Mouse (Mus musculus) CH12.LX (cell line): ENCODE measurements at regions not wholly inside any gene's neighbourhood (a gene's known extent, or its start where the extent isn't known, plus 50 kb on each side); places are given as distances from the start of the nearest gene placed in this dataset.

Experiments
- CTCF ChIP-seq, 2 experiments: IDR thresholded peaks in 1 of 2; conservative IDR thresholded peaks in 1 of 2; 2 replicates each; pipeline ENCODE4 v1.5.1; 2011 to 2012; ENCODE audit warnings: low read depth in 2 of 2, low read length in 2 of 2, improper control_type of control experiment in 1 of 2, inconsistent platforms in 1 of 2, mild to moderate bottlenecking in 1 of 2, moderate library complexity in 1 of 2
- E2F4 ChIP-seq: IDR thresholded peaks from 2 replicates; pipeline ENCODE4 v1.6.1; 2011; ENCODE audit warnings: low read depth, low read length, improper control_type of control experiment; ENCODE audit not compliant: insufficient replicate concordance
- EP300 ChIP-seq: IDR thresholded peaks from 2 replicates; pipeline ENCODE4 v1.6.1; 2011; ENCODE audit warnings: low read length, improper control_type of control experiment
- HCFC1 ChIP-seq: IDR thresholded peaks from 2 replicates; pipeline ENCODE4 v1.6.1; 2012; ENCODE audit warnings: low read depth, mild to moderate bottlenecking, inconsistent platforms, low read length, improper control_type of control experiment
- MAZ ChIP-seq: IDR thresholded peaks from 2 replicates; pipeline ENCODE4 v1.6.1; 2012; ENCODE audit warnings: low read depth, mild to moderate bottlenecking, inconsistent platforms, low read length, improper control_type of control experiment, moderate library complexity
- MYC ChIP-seq: IDR thresholded peaks from 2 replicates; pipeline ENCODE4 v1.6.1; 2011; ENCODE audit warnings: low read depth, mild to moderate bottlenecking, improper control_type of control experiment, low read length
- POLR2A ChIP-seq: IDR thresholded peaks from 2 replicates; pipeline ENCODE4 v1.6.1; 2011; ENCODE audit warnings: low read depth, mild to moderate bottlenecking, improper control_type of control experiment, low read length
- SIN3A ChIP-seq: IDR thresholded peaks from 2 replicates; pipeline ENCODE4 v1.6.1; 2012; ENCODE audit warnings: low read length, improper control_type of control experiment, inconsistent platforms
- TBP ChIP-seq: conservative IDR thresholded peaks from 2 replicates; pipeline ENCODE4 v1.6.1; 2011; ENCODE audit warnings: low read depth, low read length, improper control_type of control experiment
- ZC3H11A ChIP-seq: IDR thresholded peaks from 2 replicates; pipeline ENCODE4 v1.6.1; 2012; ENCODE audit warnings: low read depth, mild to moderate bottlenecking, inconsistent platforms, low read length, improper control_type of control experiment

- TF ChIP-seq TBP, result no peak
- no peak for TF ChIP-seq MAZ
- no peak for TF ChIP-seq E2F4
- no peak for TF ChIP-seq EP300
- no peak for TF ChIP-seq HCFC1
- TF ChIP-seq CTCF (conservative IDR thresholded peaks at IDR 0.05 in 1 of 2, IDR thresholded peaks at IDR 0.05 in 1 of 2; ENCODE audit: low read depth in 2 of 2, low read length in 2 of 2), result no peak
- TF ChIP-seq ZC3H11A, result no peak
- TF ChIP-seq POLR2A, result no peak
- TF ChIP-seq MYC, result no peak
- TF ChIP-seq SIN3A, result no peak
These were observed 64.1 kb upstream of the Ces5a start for GRCm38 (mm10) chr8:93599776-93600175.
